Comparison of ENCODE assay signal across 24 mouse cellular contexts in genomic region chr17:3669226-3669625, GRCm38 (mm10). TPM values are rescaled to one million over a fixed set of nuclear protein-coding genes. Genes with fewer than 3 reads are reported as not detected.
A peak's percentile ranks its signal among the peaks of the same experiment; 100 is the strongest.
DNase-seq lines count a peak whose midpoint lies in the region; ATAC-seq lines count a peak whose summit lies in the region.
"Had no signal": no experiment of that assay in that cellular context is flagged by ENCODE, and none has a peak within 500 bp of the region (broad histone marks: within the 10 kb centered on the region; RNA-seq: fewer than 3 reads in every experiment).

No protein-coding gene starts in this region.

- intact Hi-C loops in left cerebral cortex, postnatal 25 days (cut with DNase I), result no loop called here

- no peak for ATAC-seq in megakaryocyte, adult 5-6 weeks (ENCODE audit: poor library complexity, severe bottlenecking)
- ATAC-seq: forebrain, embryonic 16.5 days; hindbrain, embryonic 16.5 days; midbrain, embryonic 16.5 days had no signal

- peak; percentile 12 for DNase-seq in layer of hippocampus, adult 11-12 months (ENCODE audit: low spot score)
- DNase-seq in layer of hippocampus, postnatal 10 days (ENCODE audit: low spot score in 2 of 2), result no peak
- peak; percentile 49 for DNase-seq in right cerebral cortex, adult 18-20 months
- no peak for DNase-seq in right cerebral cortex, postnatal 4 days
- peak; percentile 28 to 84 for DNase-seq in left cerebral cortex, postnatal 25 days (ENCODE audit: low spot score in 2 of 2)
- no peak for DNase-seq in adrenal gland, postnatal 25 days
- DNase-seq: adrenal gland, postnatal 10 days; cerebellum, adult 11-12 months; cerebellum, adult 9-11 months; gastrocnemius, postnatal 14 days; kidney, adult 18-20 months; liver; thymus, adult 2 months; thymus, postnatal 4 days had no signal

RNA-seq across cellular contexts. Expression of gene Nox3, which starts 26.8 kb away (rescaled TPM):
- not detected for total RNA-seq in layer of hippocampus, postnatal 10 days (2021)
- not detected for total RNA-seq in left cerebral cortex, postnatal 25 days (2021)
- total RNA-seq in adrenal gland, postnatal 25 days (2021), result not detected in 2 replicates
- not detected in 2 replicates for total RNA-seq in megakaryocyte, adult 5-6 weeks (2015)
- total RNA-seq in megakaryocyte, adult 5-6 weeks (2017), result not detected in 2 replicates
- total RNA-seq: adrenal gland, postnatal 10 days; G1E; gastrocnemius, postnatal 14 days; granulocyte monocyte progenitor cell, adult 5-6 weeks; heart, postnatal 25 days; left cerebral cortex, adult 8-10 months; megakaryocyte progenitor cell, adult 5-6 weeks; neutrophil, adult 5-6 weeks had no signal

Comparison
In these comparisons a context has a peak if more than half of its experiments do, and no peak if none do; other contexts are left out.
1. DNase-seq: peak in layer of hippocampus, adult 11-12 months (single experiment), right cerebral cortex, adult 18-20 months (single experiment) and left cerebral cortex, postnatal 25 days (2 of 2); none in layer of hippocampus, postnatal 10 days (0 of 2), right cerebral cortex, postnatal 4 days (single experiment) and adrenal gland, postnatal 25 days (single experiment).